Mouse (Mus musculus): ENCODE measurements around the gene Usp31. TPM values are rescaled to one million over a fixed set of nuclear protein-coding genes. Genes with fewer than 3 reads are reported as not detected.

Gene Usp31
- polyA plus RNA-seq (2015; fragmentation: Nextera tagmentation; extraction: Ambion mirVana), result 1.9 and 2.1 TPM in 2 replicates

DNA sequence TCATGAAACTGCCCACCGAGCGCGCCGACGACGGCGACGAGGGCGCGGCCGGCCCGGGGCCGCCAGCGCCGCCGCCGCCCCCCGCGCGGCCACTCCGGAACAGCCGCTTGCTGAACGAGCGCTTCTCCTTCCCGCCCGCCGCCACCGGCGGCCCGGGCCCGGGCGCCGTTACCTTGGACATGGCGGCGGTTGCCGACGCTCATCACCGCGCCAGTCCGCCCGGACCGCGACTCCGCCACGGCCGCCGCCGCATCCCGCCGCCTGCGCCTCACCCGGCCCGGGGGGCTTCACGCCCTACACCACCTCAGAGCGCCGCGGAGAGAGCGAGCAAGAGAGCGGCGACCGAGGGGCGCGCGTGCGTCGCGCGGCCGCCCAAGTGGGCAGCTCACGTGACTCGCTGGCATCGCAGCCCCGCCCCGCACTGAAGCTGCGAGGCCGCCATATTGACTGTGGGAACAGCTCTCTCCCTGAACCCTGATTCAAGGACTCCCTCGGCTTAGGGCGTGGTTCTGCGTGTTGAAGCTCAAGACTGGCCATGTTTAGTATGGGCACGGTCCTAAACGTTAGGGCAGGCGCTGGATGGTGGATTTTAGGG, at the start of gene Usp31:
Usp31 (minus strand) TSS at position 181 of the 595 bp plus-strand sequence.
- Histone ChIP-seq H3K4me2 (peak within 1 kb of the TSS; percentile 98), H3K27me3 (no peaks in the 10 kb centered on the region), H3K9me3 (no peaks in the 10 kb centered on the region), H3K9ac (peak within 1 kb of the TSS; percentile 76), H3K4me1 (peaks cover 33% of the 10 kb centered on the region), H3K27ac (peak within 1 kb of the TSS; percentile 79), H3K36me3 (no peaks in the 10 kb centered on the region), H3K4me3 (peak within 1 kb of the TSS; percentile 92)
- WGBS, result under 1% methylated on average over 48 of the region's 82 CpGs
- peak; percentile 98 for ATAC-seq (ENCODE audit: borderline replicate concordance, extremely low read depth, low FRiP score, low TSS enrichment)

DNA sequence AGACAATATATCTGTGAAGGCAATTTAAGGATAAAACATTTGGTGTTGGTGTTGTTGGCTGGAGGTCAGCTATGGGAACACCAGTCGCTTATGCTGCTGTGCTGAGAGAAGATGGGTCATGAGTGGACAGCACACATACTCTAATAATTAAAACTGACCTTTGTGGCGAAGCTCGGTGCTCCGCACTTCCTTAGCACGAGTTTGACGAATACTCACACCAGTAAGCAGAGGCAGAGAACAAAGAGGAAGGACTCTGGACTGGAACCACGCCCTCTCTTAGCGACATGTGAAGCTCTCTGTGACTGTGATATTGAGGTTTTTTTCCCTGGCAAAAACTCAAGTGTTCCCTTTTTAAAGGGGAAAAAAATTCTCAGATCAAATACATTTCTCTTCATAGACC, 47.7 kb upstream of the Usp31 start:
- Histone ChIP-seq H3K4me2 (no peak overlapping the region), H3K27ac (no peak overlapping the region), H3K9me3 (no peaks in the 10 kb centered on the region), H3K27me3 (no peaks in the 10 kb centered on the region), H3K4me3 (no peak overlapping the region), H3K4me1 (no peaks in the 10 kb centered on the region), H3K36me3 (no peaks in the 10 kb centered on the region), H3K9ac (no peak overlapping the region)
- no peak for ATAC-seq (ENCODE audit: borderline replicate concordance, extremely low read depth, low FRiP score, low TSS enrichment)
- WGBS, result 52% methylated on average over 8 of the region's 8 CpGs

DNA sequence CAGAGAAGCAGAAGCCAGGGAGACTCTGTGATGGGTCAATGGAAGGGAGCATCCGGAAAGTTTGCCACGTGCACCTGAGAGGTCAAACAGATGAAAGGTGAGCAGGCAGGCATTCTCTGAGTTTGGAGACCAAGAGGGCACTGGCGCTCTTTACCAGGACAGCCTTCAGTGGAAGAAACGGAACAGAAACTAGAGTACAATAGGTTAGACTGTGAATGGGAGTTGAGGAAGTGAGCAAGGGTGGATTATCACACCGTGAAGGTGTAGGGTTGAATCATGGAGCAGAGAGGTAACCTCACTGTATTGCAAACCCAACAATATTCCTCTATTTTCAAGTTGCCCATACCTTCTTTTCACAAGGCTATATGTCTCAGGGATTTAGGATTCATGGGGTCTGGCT, 43.2 kb upstream of the Usp31 start:
- H3K27ac ChIP-seq, result no peak overlapping the region
- H3K4me1 ChIP-seq, result no peaks in the 10 kb centered on the region
- no peak overlapping the region for H3K4me3 ChIP-seq
- no peaks in the 10 kb centered on the region for H3K9me3 ChIP-seq
- H3K27me3 ChIP-seq, result no peaks in the 10 kb centered on the region
- no peaks in the 10 kb centered on the region for H3K36me3 ChIP-seq
- 75% methylated on average over 5 of the region's 5 CpGs for WGBS
- no peak for ATAC-seq (ENCODE audit: borderline replicate concordance, extremely low read depth, low FRiP score, low TSS enrichment)
- no peak overlapping the region for H3K9ac ChIP-seq
- H3K4me2 ChIP-seq, result no peak overlapping the region

DNA sequence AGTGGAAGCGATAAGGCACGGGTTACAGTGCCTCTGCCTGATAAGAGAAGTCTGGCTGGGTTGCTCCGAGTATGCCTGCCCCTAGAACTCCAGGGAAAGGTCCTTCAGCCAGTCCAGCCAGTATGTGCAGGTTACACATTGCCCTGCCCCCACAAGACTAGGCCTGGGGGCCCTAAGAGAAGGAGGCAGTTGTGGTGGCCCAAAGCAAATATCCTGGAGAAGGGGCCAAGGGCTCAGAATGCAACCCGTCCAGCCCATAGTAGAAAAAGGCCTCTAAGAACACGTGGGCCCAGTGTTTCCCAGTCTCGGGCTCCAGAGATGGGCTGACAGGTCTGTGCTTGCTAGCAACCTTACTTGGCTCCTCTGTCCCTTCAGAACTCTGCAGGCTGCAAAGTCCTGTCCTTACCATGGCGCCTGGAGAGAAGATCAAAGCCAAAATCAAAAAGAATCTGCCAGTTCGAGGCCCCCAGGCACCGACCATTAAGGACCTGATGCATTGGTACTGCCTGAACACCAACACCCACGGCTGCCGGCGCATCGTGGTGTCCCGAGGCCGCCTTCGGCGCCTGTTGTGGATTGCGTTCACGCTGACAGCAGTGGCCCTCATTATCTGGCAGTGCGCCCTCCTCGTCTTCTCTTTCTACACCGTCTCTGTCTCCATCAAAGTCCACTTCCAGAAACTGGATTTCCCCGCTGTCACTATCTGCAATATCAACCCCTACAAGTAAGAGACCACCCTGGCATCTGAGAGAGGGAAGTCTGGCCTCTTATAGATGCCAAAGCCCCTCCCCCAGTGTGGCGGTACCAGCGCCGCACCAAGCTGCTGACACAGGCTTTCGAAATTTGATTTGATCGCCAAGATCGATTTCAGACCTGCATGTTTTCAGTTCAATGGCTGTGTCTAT, 30.7 kb upstream of the Usp31 start:
- no peak overlapping the region for H3K27ac ChIP-seq
- WGBS, result 50% methylated on average over 29 of the region's 29 CpGs
- H3K4me2 ChIP-seq, result 0 out of 2 replicates have a peak overlapping the region, but pooled peaks have one; percentile 28
- H3K27me3 ChIP-seq, result peaks cover 25% of the 10 kb centered on the region
- H3K4me1 ChIP-seq, result peaks cover 7% of the 10 kb centered on the region
- ATAC-seq (ENCODE audit: borderline replicate concordance, extremely low read depth, low FRiP score, low TSS enrichment), result no peak
- H3K36me3 ChIP-seq, result no peaks in the 10 kb centered on the region
- no peak overlapping the region for H3K9ac ChIP-seq
- H3K9me3 ChIP-seq, result no peaks in the 10 kb centered on the region
- no peak overlapping the region for H3K4me3 ChIP-seq

DNA sequence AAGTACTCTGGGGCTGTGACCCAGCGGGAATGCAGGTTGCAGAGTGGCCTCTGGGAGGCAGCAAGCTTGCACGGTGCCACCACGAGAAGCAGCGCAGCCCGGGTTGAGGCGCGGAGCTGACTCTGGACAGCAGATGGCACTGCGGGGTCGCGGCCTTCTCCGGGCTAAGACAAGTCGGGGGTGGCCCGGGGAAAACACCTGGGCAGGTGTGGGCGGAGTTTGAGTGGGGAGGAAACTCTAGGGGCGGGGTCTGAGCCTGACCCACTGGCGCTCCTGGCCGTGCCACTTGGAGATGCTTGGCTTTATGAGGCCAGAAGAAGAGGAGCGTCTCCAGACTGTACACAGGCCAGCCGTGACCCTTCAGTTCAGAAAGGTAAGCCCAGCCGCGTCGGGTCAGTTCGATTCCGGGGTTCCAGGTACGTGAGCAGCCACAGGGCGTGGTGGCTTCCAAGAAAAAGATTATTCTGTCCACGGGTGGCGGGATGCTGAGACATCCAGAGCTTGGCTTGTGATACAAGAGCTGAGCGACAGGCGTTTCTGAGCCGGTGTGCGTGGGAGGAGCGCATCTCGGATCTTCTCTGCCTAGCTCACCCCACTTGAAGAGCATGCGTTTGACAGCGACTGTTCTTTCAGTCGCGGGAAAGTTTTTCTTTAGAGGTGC, 27.2 kb upstream of the Usp31 start, which contains the start of gene Scnn1g:
Scnn1g (plus strand) TSS at position 309 of the 661 bp plus-strand sequence.
- H3K4me1 ChIP-seq, result peaks cover 7% of the 10 kb centered on the region
- peak within 1 kb of the TSS; percentile 39 for H3K4me3 ChIP-seq
- H3K27me3 ChIP-seq, result peaks cover 25% of the 10 kb centered on the region
- under 1% methylated on average over 38 of the region's 38 CpGs for WGBS
- no peaks in the 10 kb centered on the region for H3K36me3 ChIP-seq
- peak; percentile 88 for ATAC-seq (ENCODE audit: borderline replicate concordance, extremely low read depth, low FRiP score, low TSS enrichment)
- H3K9me3 ChIP-seq, result no peaks in the 10 kb centered on the region
- H3K9ac ChIP-seq, result peak within 1 kb of the TSS; percentile 18
- H3K4me2 ChIP-seq, result peak within 1 kb of the TSS; percentile 53
- H3K27ac ChIP-seq, result no peak within 1 kb of the TSS; the same call in 1 of the 2 replicates

DNA sequence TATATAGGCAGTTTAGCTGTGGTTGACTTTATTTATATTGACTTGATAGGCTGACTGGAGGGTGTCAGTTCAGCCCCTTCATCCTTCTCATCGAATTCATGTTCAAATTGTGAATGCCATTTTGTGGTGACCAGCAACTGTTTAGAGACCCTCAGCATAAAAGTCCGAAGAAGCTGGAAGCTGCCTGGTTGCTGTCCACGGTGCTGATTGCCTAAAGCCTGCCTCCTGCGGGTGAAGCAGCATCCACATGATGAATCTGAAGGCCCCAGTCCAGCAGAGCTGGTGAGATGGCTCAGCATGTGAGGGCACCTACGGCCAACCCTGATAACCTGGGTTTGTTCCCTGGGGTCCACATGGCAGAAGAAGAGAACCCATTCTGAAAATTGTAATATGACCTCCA, 23.2 kb upstream of the Usp31 start:
- H3K9ac ChIP-seq, result no peak overlapping the region
- no peak overlapping the region for H3K4me2 ChIP-seq
- H3K9me3 ChIP-seq, result no peaks in the 10 kb centered on the region
- no peaks in the 10 kb centered on the region for H3K4me1 ChIP-seq
- WGBS, result 15% methylated on average over 5 of the region's 5 CpGs
- H3K27ac ChIP-seq, result no peak overlapping the region
- no peak for ATAC-seq (ENCODE audit: borderline replicate concordance, extremely low read depth, low FRiP score, low TSS enrichment)
- H3K27me3 ChIP-seq, result peaks cover 15% of the 10 kb centered on the region
- no peak overlapping the region for H3K4me3 ChIP-seq
- H3K36me3 ChIP-seq, result no peaks in the 10 kb centered on the region

DNA sequence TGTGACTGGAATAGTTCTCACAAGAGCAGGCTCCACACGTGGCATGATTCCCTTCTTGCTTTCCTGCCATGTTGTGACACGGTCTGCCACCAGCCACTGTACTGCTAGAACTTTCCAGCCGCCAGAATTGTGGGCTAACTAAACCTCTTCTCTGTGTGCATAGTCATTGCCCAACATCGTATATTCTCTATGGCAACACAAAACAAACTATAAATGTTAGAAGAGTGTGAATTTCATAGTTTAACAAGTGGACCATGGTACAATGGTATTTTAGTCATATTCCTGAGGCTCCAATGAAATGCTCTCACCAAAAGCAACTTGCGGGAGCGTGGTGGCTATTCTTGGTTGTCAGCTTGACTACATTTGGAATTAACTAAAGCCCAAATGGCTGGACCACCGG, 10.0 kb upstream of the Usp31 start:
- Histone ChIP-seq H3K27ac (no peak overlapping the region), H3K36me3 (no peaks in the 10 kb centered on the region), H3K9ac (no peak overlapping the region), H3K4me2 (no peak overlapping the region), H3K9me3 (no peaks in the 10 kb centered on the region), H3K27me3 (no peaks in the 10 kb centered on the region), H3K4me3 (no peak overlapping the region), H3K4me1 (no peaks in the 10 kb centered on the region)
- ATAC-seq (ENCODE audit: borderline replicate concordance, extremely low read depth, low FRiP score, low TSS enrichment), result no peak
- 69% methylated on average over 7 of the region's 7 CpGs for WGBS

DNA sequence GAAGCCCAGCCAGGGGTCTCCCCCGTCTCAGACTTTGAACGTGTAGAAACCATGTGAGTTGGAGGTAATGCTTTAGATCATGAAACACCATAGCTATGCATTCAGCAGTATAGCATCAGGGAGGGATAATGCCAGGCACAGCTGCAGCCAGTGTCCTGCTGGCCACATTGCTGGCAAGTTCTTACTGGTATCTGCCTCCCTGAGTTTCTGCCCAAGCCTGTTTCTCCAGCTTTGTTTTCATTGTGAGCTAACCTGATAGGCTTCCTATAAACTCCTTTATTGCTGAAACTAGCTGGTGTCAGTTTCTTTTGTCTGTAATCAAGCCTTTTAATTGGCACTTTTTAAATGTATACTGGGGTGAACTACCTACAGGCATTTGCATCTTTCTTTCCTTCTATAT, 4.1 kb upstream of the Usp31 start:
- no peaks in the 10 kb centered on the region for H3K9me3 ChIP-seq
- no peak for ATAC-seq (ENCODE audit: borderline replicate concordance, extremely low read depth, low FRiP score, low TSS enrichment)
- no peaks in the 10 kb centered on the region for H3K27me3 ChIP-seq
- no peak overlapping the region for H3K27ac ChIP-seq
- no peaks in the 10 kb centered on the region for H3K36me3 ChIP-seq
- no peak overlapping the region for H3K9ac ChIP-seq
- no peak overlapping the region for H3K4me3 ChIP-seq
- H3K4me1 ChIP-seq, result peaks cover 7% of the 10 kb centered on the region
- H3K4me2 ChIP-seq, result no peak overlapping the region
- 49% methylated on average over 2 of the region's 2 CpGs for WGBS

DNA sequence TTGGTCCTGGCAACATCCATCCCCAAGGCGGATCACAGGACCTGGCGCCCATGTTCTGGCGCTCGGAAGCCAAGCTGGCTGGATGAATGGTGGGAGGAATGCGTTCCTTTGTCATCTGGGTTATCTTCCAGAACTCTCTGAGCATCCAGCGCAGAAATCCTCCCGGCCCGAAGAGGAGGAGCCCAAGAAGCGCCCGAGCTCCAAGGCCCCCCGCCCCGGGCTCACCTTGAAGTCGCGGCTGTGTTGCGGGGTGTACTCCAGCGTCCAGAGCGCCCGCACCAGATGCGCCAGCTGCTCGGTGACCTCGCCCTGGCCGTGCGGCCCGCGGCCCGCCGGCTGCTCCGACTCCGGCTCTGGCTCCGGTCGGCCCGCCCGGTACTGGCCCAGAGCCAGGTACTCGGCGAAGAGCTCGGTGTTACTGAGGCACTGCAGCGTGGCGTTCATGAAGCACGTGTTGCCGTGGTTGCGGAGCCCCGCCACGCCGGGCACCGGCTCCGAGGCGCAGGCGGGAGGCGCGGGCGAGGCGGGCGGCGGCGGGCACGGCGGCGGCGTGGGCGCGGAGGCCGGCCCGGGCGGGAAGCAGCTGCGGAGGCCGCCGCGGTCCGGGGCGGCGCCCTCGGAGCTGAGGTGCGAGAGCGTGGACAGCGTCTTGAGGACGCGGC, 511 bp downstream of the Usp31 start:
- H3K27ac ChIP-seq, result peak overlapping the region; percentile 79
- peaks cover 33% of the 10 kb centered on the region for H3K4me1 ChIP-seq
- WGBS, result under 1% methylated on average over 74 of the region's 77 CpGs
- H3K27me3 ChIP-seq, result no peaks in the 10 kb centered on the region
- H3K9me3 ChIP-seq, result no peaks in the 10 kb centered on the region
- peak overlapping the region; percentile 92 for H3K4me3 ChIP-seq
- no peaks in the 10 kb centered on the region for H3K36me3 ChIP-seq
- peak; percentile 39; the same call in 1 of the 2 replicates for ATAC-seq (ENCODE audit: borderline replicate concordance, extremely low read depth, low FRiP score, low TSS enrichment)
- H3K4me2 ChIP-seq, result peak overlapping the region; percentile 98
- H3K9ac ChIP-seq, result peak overlapping the region; percentile 76

DNA sequence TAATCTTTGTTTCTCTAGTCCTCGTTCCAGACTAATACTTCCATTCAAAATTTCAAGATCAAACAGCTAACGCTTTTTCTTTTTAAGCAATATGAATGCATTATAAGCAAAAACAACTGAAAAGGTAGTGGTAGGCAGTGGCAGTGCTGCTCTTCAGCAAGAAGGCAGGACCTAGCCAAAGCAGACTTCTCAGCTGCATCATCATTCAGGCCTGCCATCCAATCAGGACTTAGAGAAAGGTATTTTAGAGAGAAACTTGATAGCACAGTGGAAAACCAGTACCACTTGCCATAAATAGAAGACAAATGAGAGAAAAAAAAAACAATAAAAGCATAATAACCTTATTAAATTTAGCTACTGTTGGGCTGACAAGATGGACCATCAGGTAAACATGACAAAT, 2.0 kb downstream of the Usp31 start:
- H3K27me3 ChIP-seq, result no peaks in the 10 kb centered on the region
- ATAC-seq (ENCODE audit: borderline replicate concordance, extremely low read depth, low FRiP score, low TSS enrichment), result no peak
- no peaks in the 10 kb centered on the region for H3K36me3 ChIP-seq
- H3K4me2 ChIP-seq, result no peak overlapping the region
- no peak overlapping the region for H3K4me3 ChIP-seq
- no peaks in the 10 kb centered on the region for H3K9me3 ChIP-seq
- no peak overlapping the region for H3K9ac ChIP-seq
- 92% methylated on average over 2 of the region's 2 CpGs for WGBS
- peaks cover 33% of the 10 kb centered on the region for H3K4me1 ChIP-seq
- no peak overlapping the region for H3K27ac ChIP-seq

DNA sequence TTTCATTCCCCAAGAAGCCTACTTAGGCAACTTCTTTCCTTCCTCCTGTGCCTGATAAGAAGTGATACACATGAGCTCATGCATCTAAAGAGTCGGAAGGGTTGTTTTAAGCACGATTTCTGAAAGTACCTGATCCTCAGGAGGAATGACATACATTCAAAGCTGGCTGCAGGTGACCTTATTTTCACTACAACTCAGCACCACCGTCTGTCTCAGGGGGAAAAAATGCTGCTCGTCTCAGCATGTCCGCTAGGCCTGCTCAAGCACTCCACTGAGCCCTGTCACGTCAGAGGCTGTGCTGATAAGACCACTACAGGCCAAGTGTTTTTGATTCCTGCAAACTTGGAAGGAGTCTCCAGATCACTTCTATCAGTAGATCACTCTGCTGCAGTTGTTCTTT, 5.1 kb downstream of the Usp31 start:
- Histone ChIP-seq H3K4me3 (no peak overlapping the region), H3K4me2 (no peak overlapping the region), H3K4me1 (peaks cover 39% of the 10 kb centered on the region), H3K9ac (no peak overlapping the region), H3K27me3 (no peaks in the 10 kb centered on the region), H3K27ac (no peak overlapping the region), H3K9me3 (no peaks in the 10 kb centered on the region), H3K36me3 (no peaks in the 10 kb centered on the region)
- no peak for ATAC-seq (ENCODE audit: borderline replicate concordance, extremely low read depth, low FRiP score, low TSS enrichment)
- 33% methylated on average over 6 of the region's 6 CpGs for WGBS
